Mouse (Mus musculus) cerebellum, adult 18-20 months (tissue): ENCODE results near the gene Prrg4.
"Not testable (repeated sequence)": the region's sequence is repeated elsewhere in the genome, so short reads cannot be mapped to it uniquely, and the experiment has no call there.

Experiments used
- DNase-seq, 2 experiments: peaks; one replicate each; pipeline ENCODE4 v3.0.0; 2021

Gene Prrg4

DNA sequence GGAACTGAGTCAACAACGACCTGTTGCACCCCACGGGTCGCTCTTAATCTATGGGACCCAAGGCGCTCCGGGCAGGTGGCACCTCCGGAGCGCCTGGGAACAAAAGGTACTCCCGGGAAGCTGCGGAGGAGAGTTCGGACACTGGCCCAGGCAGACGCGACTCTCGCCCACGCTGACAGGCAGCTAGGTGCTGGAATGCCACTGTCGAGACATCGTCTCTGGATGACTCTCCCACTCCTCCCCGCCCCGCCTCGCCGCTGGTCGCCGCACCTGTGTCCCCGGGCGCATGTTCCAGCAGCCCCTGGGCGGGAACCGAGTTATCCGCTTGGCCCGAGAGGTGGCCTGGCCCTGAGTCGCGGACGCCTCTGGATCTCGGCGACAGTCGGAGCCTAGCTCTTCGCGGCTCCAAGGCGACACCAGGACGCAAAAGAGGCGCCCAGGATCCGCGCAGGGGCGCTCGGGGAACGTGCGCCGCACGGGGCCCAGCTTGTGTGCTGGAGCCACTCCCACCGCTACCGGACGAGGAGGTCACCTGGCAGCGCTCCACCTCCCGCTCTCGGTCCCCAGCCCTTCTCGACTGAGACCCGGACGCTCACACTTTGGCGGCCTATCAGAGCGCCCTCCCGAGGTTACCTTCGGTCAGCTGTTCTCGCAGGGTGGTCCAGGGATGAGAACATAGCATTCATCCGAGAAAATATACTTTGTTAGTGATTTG is at the start of gene Prrg4:
Gene Prrg4, minus strand, starts transcription at position 601 of the 715 bp plus-strand sequence.
- DNase-seq, result peak; percentile 14 to 35

DNA sequence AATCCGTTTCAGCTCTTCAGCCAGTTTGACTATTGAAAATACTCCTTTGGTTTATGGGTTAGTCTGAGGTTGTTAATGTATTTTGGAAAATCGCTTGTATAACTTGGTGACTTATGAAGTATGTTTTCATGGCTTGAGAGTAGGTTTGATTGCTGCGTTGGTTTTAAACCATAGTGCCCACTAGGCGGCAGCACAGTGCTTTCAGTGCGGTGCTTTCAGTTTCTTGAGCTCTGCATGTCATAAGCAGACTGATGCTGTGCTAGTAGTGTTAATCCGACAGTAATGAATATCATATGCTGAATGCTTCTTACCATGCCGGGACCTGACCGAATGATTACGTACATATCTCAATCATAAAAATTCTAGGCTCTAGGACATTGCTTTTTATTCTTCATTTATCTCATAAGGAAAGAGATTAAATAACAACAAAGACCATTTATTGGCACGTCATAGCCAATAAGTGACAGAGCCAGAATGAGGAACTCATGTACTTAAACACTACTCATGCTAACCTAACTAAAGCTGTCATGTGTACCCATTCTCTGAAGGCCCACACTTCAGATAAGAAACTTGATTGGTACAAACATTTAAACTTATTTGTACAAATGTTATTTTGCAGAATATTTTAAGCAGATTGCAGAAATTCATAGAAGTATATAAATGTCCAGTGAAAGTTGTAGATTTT is 38.3 kb upstream of the Prrg4 start:
- DNase-seq, result peak; percentile 77 to 78

DNA sequence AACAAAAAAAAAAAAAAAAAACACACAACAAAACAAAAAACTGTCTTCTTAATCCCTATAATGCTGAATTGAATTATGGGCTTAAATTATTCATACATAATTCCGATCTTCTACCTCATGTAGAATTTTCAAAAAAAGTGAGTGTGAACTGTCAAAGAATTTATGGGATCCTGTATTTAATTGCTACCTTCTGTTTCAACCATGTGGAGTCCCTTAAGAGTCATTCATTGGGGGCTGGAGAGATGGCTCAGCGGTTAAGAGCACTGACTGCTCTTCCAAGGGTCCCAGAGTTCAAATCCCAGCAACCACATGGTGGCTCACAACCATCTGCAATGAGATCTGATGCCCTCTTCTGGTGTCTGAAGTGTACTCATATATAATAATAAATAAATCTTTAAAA is 37.7 kb upstream of the Prrg4 start:
- not testable (repeated sequence) for DNase-seq

DNA sequence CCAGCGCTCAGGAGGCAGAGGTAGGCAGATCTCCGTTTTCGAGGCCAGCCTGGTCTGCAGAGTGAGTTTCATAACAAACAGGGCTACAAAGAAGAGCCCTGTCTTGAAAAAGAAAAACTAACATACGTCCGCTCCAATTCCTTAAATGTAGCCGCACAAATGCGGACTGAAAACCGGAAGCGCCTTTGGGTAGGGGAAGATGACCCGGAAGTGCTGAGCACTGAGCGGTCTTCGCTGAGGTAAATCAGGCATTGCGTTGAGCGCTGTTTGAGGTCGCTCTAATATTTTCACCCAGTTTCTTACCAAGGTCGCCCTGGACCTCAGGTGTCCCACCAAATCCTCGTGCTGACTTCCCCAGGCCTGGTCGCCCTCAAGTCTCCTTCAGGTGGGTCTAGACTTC is 36.4 kb upstream of the Prrg4 start:
- DNase-seq, result no peak

DNA sequence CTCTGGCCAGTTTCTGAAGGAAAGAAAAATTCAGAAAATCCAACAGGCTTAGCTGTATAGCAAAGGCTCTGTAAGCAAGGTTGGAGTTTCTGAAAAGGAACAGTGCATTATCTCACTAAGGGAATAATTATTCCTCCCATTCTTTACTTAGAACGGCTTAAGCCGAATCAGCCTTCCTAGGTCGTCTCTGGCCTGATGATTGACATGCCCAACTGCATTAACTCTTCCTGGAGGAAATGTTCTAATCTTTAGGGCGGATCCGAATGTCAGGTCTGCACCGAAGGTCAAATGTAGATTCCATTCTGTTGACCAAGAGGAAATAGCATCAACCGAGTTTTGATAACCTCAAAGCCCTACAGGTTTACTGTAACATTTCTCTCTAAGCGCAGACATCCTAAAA is 29.1 kb upstream of the Prrg4 start:
- DNase-seq, result no peak

DNA sequence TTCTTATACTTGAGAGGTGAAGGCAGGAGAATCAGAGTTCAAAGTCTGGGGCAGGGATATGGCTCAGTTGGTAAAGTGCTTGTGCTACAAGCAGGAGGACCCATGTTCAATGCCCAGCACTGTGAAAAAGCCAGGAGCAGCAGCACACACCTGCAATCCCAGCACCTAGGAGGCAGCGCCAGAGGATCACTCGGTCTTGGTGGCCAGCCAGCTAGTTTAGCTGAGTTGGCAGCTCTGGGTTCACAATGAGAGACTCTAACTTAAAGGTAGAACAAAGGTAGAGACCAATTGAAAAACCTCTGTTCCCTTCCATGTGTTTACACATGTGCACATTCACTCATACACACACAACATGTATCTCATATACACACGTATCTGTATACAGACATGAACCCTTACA is 19.4 kb upstream of the Prrg4 start:
- DNase-seq, result no peak

DNA sequence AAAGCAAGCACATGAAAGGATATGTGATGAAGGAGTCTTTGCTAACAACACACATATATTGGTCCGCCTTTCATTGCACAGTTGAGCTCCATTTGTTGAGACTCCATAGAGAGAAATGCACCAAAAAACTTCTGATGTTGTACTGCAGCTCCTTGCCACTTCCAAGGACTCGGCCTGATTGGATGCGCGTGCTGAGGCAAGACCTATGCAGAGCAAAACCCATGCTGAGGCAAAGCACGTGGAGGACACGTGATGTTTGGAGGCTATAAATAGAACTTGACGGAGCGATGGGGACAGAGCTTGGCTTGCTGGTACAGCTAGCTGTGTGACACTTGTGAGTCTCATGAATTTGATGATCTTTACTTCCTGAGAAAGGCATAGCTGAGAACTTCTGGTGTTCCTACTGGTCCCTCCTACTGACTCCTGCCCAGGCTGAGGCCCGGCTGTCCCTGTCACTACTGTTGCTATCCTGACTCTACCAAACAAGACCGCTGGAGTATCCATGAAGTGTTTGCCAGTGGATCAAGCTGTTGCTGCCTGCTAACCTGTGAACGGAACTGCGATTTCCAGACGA is 17.7 kb upstream of the Prrg4 start, which contains the start of gene Ccdc73:
Gene Ccdc73, plus strand, starts transcription at position 524 of the 574 bp plus-strand sequence.
- DNase-seq, result no peak

DNA sequence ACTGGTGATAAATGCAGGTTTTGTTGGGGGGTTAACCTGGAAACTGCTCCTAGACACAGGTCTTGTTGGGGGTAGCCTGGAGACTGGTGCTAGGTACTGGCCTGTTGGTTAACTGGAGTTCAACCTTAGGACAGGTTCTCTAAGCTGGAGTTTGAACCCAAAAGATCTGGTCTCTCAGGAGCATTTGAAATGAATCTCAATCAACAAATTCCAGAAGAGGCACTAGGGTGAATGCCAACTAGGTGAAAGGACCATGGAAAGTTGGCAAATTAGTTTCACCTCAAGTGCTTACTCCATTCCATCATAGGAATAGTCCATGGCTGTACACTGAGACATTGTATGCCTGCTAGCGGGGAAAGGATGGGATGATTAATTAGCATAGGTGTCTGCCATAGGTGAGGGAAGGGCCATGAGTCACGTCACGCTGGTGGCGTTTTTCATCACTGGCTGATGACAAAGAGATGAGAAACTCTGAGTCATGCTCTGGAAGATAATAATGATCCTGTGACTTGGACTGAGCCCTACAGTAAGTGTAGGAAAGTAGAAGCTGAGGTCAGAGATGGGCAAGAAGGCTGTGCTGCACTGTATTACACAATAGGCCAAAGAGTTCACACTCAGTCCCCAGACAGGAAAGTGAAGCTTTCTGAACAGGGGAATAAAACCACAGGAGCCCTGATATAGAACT is 14.6 kb upstream of the Prrg4 start:
- no peak for DNase-seq

DNA sequence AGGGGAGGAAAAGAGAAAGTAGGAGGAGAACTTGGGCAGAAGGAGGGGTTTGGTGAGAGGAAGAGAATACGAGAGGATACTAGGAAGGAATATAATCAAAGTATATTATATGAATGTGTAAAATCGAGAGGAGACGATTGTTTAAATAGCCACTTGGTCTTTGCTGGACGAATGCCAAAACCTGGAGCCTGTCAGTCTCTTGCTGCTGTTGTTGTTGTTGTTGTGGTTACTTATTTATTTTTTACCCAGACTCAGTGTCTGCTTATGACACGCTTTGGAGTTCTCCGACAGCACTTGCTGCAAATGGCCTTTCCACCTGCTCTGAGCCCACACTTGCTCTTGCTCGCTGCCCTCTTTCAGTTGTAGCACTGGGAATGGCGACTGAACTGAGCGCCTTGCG is 10.8 kb upstream of the Prrg4 start:
- DNase-seq, result no peak

DNA sequence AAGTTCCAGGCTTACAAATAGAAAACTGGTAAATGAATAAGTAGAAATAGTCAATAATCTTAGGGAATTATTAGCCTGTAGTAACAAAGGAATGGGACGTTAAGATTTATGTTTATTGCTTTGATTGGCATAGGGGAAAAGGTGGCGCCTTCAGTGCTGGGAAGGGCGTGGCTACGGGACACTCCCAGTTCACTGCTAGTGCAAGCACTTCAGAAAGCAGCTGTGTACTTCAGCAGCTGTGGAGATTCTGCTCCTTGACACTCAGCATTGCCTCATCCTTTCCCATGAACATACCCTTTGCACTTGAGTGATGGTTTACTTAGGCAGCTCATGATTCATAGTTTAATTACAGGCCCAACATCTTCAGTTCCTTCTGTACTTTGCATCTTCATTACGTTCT is 9.4 kb upstream of the Prrg4 start:
- DNase-seq, result no peak

DNA sequence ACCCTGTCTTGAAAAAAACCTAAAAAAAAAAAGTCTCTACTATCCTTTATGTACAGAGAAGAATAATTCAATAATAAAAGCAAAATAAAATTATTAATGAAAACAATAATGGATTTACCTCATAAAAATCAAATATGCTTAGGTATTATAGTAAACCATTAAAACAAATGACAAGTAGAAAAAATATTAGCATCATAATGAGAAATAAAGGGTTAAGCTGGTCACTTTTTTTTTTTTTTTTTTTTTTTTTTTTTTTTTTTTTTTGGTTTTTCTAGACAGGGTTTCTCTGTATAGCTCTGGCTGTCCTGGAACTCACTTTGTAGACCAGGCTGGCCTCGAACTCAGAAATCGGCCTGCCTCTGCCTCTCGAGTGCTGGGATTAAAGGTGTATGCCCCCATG is 8.4 kb upstream of the Prrg4 start:
- DNase-seq, result not testable (repeated sequence)

DNA sequence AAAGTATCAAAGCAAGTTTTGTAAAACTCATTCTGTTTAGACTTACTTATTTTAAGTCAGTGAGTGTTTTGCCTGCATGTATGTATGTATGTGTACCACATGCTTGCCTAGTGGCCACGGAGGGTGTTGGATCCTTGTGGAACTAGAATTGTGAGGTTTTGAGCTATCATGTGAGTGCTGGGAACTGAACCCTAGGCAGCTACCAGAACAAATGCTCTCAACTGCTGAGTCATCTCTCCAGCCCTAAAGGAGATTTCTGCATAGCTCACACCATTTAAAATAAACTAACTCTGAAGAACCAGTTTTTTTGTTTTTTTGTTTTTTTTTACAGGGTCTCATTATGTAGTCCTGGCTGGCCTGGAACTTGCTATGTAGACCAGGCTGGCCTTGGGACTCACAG is 6.5 kb upstream of the Prrg4 start:
- DNase-seq, result no peak

DNA sequence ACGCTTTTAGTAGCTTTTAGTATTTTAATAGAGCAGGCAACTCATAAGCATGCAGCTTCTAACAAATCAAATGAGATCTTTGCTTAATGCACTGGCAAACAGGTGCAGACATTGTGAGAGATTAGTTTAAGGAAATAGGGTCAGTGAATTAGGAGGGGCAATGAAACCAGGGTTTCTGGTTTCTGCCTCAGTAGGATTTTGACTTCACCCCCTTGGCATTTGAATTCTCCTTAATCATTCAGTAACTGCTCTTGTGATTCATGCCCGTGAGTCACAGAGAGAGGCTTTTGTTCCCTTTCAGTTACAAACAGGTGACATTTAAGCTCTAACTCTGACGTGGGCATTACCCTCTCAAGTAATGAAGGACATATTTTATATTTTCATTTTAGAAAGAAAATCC is 6.1 kb upstream of the Prrg4 start:
- no peak for DNase-seq

DNA sequence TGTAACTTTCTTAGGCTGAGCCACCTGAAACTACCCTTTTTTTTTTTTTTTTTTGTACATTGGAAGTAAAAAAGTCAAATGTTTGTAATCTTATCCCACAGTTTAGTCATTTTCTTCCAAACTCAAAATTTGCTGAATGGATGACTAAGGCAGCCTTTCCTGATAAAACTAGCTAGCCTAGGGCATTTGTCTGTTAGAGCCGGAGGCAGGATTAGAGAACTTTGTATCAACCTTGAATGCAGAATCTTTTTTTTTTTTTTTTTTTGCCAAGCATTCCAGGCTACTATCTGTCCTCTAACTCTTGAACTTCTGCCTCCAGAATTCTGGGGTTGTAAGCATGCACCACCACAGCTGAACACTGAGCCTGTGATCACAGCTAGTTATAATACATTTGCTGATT is 5.2 kb upstream of the Prrg4 start:
- no peak for DNase-seq

DNA sequence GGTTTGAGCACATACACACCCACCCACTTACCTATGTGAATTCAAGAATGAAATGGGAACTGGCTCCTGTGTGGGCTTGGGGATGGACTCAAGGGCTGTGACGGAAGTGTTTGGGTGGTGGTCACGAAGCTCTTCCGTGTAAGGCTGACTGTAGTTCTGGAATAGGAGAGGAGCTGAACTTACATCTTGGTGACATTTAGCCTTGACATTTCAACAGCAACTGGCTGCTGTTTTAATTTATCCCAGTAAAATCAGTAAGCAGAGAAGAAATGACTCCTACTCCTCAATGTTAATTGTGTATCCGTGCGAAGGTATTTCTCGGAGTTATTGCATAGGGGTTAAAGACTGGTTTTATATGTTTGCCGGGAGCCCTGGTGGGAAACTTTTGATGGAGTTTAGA is 2.9 kb upstream of the Prrg4 start:
- DNase-seq, result no peak

DNA sequence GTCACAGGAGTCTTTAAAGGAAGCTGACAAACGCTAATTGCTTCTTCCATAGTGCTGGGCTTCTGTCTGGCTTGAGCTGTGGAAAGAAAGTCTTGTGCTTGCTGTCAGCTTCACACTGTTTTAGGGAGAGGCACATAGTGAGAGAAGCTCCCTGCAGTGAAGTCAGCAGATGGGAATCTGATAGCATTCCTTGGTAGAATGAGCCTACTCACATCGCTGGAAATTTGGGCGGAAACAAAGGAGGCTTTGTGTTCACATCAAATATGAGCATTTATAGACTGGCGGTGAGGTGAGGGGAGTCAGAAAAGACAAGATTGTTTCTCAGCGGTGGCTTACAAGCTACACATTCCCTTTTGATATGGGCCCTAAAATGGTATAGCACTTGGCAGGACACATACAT is 2.0 kb upstream of the Prrg4 start:
- DNase-seq, result no peak

DNA sequence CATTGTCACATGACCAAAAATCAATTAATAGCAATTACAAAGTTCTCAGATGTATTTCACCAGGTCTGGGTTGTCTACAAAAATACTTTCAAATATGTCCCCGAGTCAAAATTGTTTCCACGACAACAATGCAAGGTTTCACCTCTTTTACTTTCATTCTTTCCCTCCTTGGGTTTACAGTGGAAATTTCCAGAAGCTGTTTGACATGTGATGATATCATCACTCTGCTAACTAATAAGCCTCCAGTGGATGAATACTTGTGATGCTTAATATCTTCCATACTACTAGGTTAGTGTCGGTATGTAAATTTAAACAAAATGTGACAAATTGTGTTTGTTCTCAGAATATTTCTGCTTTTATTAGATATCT is 299 bp upstream of the Prrg4 start:
- no peak for DNase-seq

DNA sequence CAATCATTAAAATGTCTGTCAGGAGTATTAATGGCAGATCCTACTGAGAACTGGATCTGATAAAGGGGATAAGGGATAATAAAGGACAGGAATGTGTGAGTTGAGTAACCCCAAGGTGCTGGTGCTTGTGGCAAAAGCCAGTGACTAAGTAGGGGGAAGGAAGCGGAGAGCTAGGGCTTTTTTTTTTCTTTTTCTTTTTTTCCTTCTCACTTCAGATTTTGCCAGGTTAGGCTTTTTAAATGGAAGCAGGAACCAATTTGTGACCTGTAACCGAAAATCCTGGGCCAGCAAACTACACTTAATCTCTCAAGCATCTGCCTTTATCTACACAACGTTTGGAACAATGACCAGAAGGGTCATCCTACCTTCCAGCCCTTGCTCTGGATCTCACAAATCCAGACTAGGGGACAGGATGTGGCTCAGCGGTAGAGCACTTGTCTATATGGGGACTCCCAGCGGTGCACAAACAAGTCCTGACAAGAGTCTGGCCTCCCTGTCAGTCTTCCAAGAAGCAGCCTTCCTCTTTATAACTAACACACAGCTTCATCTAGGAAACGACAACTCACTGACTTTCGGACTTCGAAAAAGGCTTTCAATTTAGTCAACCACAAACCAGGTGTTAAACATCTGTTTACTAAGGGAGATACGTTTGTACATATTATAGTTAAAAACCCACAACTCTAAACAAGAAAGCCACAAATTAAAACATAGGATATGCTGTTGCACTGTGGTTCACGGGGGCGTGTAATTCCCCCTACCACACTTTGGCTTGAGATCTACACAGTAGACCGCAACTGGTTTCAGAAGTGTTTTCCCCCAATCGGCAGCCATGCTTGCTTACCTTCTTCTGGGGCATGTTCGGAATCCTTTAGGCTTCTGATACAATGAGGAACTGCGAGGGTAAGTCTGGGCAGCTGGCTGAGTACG is 1.2 kb downstream of the Prrg4 start:
- DNase-seq, result no peak

DNA sequence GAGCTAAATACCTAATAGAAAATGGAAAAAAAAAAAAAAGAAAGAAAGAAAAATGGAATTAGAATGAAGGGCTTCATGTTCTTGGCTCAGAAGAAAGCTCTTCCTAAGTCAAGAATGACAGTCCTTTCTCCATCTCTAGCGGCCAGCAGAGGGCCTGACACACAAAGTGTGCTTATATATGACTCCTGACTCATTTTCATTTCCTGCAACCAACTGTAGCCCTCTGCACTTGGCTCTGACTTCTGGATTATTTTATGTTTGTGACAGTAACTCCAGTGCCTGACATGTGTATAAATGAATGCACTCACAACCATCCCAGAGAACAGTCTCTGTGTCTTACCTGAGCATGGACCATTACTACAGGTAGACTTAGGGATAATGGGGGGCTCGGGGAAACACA is 2.0 kb downstream of the Prrg4 start:
- DNase-seq, result no peak

DNA sequence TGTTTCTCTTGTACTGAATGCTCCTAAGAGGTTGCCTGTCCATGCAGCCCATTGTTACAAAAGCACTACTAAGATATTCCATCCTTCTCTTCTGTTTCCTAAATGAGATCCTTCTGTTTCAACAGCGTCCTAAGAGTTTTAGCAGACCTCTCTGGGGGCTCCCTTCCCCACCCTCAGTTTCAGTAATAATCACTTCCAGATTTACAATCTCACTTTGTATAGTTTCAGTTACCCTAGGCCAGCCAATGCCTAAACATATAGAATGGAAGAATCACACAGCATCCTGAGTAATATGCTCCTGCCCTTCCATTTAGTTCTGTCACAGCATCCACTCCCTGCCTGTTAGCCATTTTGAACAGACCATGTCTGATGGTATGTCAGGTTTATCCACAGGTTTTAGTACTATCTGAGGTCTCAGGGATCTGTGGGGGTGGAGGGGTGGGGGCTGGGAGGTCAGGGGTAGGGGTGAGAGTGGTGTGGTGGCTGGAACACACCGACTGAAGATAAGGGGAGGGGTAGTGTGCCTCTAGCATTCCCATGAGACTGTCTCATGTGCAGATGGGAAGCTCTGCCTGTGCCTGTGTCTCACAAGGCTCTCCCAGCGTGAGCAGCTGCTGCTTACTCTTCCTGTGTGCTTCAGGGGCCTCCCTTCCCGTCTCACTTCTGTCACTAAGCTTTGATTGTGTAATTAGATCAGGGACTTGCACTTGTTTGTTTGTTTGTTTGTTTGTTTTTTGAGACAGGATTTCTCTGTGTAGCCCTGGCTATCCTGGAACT is 2.9 kb downstream of the Prrg4 start:
- DNase-seq, result no peak

DNA sequence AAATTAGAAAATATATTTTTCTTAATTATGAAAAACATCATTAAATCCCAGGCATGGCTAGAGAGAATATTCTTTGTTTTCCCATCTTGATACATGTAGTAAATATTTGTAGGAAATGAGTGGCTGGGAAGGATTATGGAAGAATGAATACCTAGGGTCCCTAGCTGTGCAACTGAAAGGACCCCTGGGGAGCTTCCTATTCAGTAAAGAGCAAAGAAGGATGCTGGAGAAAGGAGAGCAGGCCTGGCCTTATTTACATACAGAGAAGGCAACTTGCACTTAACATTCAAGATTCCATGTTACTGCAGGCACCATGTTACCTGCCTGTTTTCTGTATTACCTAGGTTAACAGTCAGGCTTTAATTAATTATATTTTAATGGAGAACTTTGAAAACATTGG is 7.1 kb downstream of the Prrg4 start:
- no peak for DNase-seq

DNA sequence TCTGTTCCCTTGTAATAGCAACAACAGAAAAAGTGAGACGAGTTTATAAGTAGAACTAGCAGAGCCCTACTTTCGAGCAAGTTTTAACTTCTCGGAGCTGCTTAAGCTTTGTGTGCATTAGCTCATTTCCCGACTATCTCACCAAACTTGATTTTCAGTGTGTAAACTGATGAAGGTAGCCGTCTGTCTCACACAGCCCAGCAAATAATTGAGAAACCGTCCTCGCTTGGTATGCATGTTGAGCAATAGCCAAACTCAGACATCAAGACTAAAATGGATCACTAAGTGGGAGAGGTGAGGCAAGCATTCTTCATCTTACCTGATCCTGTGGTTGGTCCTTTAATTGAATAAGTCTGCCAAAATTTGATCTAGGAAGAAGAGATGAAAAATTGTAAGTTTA is 7.9 kb downstream of the Prrg4 start:
- no peak for DNase-seq
